Mouse (Mus musculus): Measurements from ENCODE around the gene Khdc3.

- TF ChIP-seq POLR2A (IDR thresholded peaks at IDR 0.05; ENCODE audit: extremely low read depth, insufficient read depth, low read length) (no peak), CTCF (IDR thresholded peaks at IDR 0.05; ENCODE audit: extremely low read depth, insufficient read depth, low read length) (no peak)
Observed at GRCm38 (mm10) chr9:73068230-73068679, 33.4 kb upstream of the Khdc3 start.

Data from cortical plate, adult 2 months (tissue).